Mouse (Mus musculus): ENCODE measurements around the gene Ibtk.

Gene Ibtk

DNA sequence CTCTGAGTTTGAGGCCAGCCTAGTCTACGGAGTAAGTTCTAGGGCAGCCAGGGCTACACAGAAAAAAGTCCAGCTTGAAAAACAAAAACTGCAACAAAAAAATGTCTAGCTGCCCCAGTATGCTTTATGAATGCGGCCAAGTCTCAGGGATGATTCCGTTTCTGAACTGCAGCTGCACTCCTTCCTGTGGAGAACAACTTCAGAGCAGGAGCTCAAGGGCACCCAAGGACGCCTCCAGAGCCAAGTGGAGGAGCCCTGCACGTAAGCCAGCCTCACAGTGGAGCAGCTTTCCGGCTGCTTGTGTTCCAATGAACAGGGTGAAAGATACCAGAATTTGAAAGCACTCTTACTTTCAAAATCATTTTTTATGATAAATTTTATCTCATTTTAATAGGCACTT is 41.8 kb downstream of the Ibtk start:
- no peak for DNase-seq (ENCODE audit: extremely low spot score, low spot score)

GRCm38 (mm10) chr9:85701981-85702380 is 47.2 kb downstream of the Ibtk start:
- no peak for DNase-seq (ENCODE audit: extremely low spot score, low spot score)

GRCm38 (mm10) chr9:85695606-85696005 is 53.5 kb downstream of the Ibtk start:
- DNase-seq (ENCODE audit: extremely low spot score, low spot score): no peak

GRCm38 (mm10) chr9:85693231-85694116 is 55.7 kb downstream of the Ibtk start:
- DNase-seq (ENCODE audit: extremely low spot score, low spot score): no peak

DNA sequence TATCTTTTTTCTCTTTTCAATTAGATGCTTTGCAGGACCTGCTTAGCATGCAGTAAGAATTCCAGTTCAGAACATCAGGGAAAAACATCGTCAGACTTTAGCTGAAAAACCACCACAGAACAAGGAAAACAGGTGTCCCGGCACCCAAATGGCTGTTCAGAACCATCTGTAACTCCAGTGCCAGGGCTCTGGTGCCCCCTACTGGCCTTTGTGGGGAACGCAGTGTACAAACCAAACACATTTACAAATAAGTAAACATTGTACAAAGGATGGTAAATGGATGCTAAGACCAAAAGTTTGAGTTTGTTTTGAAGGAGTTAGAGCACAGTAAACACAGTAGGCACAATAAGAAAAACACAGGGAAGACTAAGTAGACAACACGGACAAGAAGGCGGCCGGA is 64.1 kb downstream of the Ibtk start:
- no peak for DNase-seq (ENCODE audit: extremely low spot score, low spot score)

GRCm38 (mm10) chr9:85675131-85675905 is 73.8 kb downstream of the Ibtk start:
- DNase-seq (ENCODE audit: extremely low spot score, low spot score): no peak

- no peak for DNase-seq (ENCODE audit: extremely low spot score, low spot score)
Observed at GRCm38 (mm10) chr9:85673907-85674481, 75.1 kb downstream of the Ibtk start.

DNA sequence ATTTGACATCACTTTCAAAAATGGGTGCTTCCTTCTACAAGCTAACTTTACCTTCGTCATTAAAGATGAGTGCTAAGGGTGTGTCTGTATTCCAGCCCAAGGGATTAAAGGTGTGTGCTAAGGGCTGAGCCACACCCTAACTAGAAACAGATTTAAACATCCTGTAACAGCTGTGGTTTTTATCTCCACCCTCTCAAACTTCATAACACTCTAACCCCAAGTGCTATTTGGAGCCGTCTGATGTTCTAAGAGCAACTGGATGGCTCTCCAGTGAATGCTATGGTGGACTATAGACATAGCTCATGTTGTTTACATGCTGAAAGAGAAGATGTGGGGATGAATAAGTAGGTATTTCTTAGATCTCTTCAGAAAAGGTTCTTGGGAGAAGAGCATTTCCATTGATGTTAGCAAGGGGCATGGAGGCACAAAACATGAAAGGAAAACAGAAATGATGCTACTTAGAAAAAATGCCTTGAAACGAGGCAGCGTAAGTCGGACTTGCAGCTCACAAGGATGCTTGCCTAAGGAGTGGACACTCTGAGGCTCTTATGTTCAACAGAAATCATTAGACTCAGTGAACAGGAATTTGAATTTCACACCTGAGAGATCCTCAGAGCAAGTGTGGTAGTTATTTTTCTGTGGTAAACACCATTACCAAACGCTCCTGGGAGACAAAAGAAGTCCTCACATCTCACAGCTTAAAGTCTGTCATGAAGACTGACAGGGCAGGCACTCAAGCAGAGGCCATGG is 77.4 kb downstream of the Ibtk start:
- DNase-seq (ENCODE audit: extremely low spot score, low spot score): no peak

DNA sequence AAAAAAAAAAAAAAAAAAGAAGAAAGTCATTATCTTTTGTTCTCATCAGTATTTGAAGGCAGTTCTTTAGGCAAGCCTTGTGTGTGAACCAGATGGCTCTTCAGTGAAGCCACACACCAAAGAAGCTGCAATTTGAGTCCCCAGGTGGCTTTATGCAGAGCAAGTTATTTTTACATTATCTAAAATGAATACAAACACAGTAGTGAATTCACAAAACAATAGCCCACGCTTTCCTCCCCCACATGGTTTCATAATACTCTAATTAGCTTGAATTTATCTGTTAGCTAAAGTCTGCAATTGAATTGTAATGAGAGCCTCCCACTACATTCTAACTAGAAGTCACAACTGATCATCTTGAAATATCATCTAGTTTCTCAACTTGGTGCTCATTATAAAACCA is 84.8 kb downstream of the Ibtk start:
- no peak for DNase-seq (ENCODE audit: extremely low spot score, low spot score)

GRCm38 (mm10) chr9:85663810-85664209 is 85.3 kb downstream of the Ibtk start:
- DNase-seq (ENCODE audit: extremely low spot score, low spot score): no peak

- no peak for DNase-seq (ENCODE audit: extremely low spot score, low spot score)
Observed at GRCm38 (mm10) chr9:85663091-85663490, 86.0 kb downstream of the Ibtk start.

GRCm38 (mm10) chr9:85653401-85653800 is 95.7 kb downstream of the Ibtk start:
- DNase-seq (ENCODE audit: extremely low spot score, low spot score): no peak

DNA sequence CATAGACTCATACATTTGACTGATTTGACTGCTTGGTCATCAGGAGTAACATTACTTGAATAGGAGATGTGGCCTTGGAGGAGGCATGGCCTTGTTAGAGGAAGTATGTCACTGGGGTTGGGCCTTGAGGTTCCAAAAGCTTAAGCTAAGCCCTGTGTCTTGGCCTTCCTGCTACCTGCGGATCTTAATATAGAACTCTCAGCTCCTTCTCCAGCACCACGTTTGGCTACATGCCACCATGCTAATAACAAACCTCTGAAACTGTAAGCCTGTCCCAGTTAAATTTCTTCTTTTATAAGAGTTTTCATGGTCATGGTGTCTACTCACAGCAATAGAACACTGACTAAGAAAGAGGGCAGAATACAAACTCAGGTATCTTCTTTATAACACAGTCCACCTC is 110.9 kb downstream of the Ibtk start:
- no peak for DNase-seq (ENCODE audit: extremely low spot score, low spot score)

All from neural tube, embryonic 10.5 days (tissue).